Mouse (Mus musculus) Patski (cell line): ENCODE results near the gene Col6a4. TPM values are rescaled to one million over a fixed set of nuclear protein-coding genes. Genes with fewer than 3 reads are reported as not detected.

Experiments used
- ATAC-seq: fragments of 100-300 bp; one replicate; pipeline ENCODE4 v1.8.0; 2021
- CTCF ChIA-PET: fragments of 350-600 bp; sonication (Branson Sonifier 250); formaldehyde crosslinking; loops from one replicate; lab custom pipeline; 2022; ENCODE audit warnings: inconsistent platforms; lab: Charles Lee
- POLR2A ChIA-PET: fragments of 350-600 bp; sonication (Branson Sonifier 250); formaldehyde crosslinking; loops from one replicate; lab custom pipeline; 2022; ENCODE audit warnings: antibody characterized with exemption, inconsistent platforms; lab: Charles Lee
- DNase-seq: peaks from one replicate; pipeline ENCODE4 v3.0.0-alpha.2; 2011; ENCODE audit warnings: low read depth, low spot score
- H3K27me3 ChIP-seq: fragments of 371-371 bp; one replicate; pipeline ENCODE4 v1.5.1; 2021
- CTCF ChIP-seq: fragments of 100-300 bp; IDR thresholded peaks from one replicate; pipeline ENCODE4 v1.5.1; 2021
- in situ Hi-C: fragments of 300-500 bp; cut with MboI; formaldehyde crosslinking; loops from 3 replicates; pipeline ENCODE4 v1.11.1; 2018; ENCODE audit warnings: low pct_unique_long_range_greater_than_20kb, mixed read lengths
- polyA plus RNA-seq: library from polyadenylated mRNA; unstranded; gene quantifications from one replicate; pipeline ENCODE4 v1.2.3, GENCODE M21; 2021

Col6a4 gene
- polyA plus RNA-seq, 1 experiment from 2014 or later, result 0.21 TPM

DNA sequence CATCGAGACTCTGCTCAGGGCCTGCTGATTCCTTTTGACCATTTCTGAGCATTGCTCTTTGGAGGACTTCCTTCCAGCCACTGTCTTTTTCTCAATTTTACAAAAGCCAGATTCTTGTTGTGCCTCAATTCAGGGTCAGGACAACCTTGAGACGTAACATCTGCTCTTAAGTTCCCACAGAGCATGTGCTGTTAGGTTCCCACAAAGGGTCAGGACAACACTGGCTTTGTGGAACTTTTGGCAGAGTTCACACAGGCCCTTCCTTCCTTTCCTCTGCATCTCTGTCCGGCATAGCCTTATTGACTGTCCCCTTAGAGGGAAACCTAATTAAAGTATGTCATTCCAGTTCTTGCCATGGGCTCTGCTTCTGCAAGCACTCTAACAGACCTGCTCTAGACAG is 18.6 kb downstream of the Col6a4 start:
- ChIA-PET CTCF (no interaction called here), POLR2A (no interaction called here)
- no peak for TF ChIP-seq CTCF
- in situ Hi-C loops, result no loop called here
- DNase-seq, result no peak
- H3K27me3 ChIP-seq, result peaks cover 7% of the 10 kb centered on the region
- no peak for ATAC-seq

DNA sequence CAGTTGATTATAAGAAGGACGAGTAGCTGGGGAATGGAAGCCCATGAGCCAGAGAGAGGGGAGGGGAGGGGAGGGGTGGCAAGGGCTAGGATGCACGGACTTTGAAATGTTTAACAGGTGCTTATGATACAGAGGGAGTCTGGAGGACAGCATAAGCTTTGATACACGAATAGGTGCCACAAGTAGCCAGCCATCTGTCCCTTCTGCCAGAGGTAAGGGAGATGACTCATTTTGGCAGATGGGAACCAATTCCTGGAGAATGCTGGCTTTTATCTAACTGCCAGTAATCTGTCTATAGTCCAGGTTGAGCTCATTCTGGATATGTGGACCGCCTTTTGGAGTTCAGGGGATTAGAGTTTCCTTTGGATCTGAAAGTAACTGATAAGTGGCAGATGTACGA is 20.3 kb downstream of the Col6a4 start:
- CTCF ChIA-PET, result no interaction called here
- no peak for TF ChIP-seq CTCF
- H3K27me3 ChIP-seq, result peaks cover 7% of the 10 kb centered on the region
- in situ Hi-C loops, result no loop called here
- no peak for ATAC-seq
- DNase-seq, result no peak
- POLR2A ChIA-PET, result no interaction called here

DNA sequence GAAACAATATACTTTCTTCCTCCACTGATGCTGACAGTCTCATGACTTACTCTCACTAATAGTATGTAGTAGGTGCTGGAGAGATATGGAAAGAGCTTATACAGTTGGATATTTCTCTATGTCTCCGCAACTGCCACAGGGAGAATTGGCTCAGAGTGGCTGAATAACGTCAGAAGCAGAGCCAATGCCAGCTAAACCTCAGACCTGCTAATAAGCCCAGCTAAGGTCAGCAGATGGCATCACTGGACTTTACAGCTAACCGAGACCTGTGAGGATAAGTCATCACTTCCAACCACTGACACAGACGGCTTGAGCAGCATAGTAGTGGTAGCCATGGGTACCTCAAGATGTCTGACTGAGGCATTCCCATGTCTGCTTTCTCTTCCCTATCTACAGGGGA is 22.6 kb downstream of the Col6a4 start:
- H3K27me3 ChIP-seq, result peaks cover 7% of the 10 kb centered on the region
- in situ Hi-C loops, result no loop called here
- no peak for ATAC-seq
- ChIA-PET POLR2A (no interaction called here), CTCF (interaction anchor here (0.7 kb wide), 1 partner anchor 10 kb away, joined by 3 read pairs; no protein-coding TSS in a partner anchor)
- TF ChIP-seq CTCF, result no peak
- no peak for DNase-seq

DNA sequence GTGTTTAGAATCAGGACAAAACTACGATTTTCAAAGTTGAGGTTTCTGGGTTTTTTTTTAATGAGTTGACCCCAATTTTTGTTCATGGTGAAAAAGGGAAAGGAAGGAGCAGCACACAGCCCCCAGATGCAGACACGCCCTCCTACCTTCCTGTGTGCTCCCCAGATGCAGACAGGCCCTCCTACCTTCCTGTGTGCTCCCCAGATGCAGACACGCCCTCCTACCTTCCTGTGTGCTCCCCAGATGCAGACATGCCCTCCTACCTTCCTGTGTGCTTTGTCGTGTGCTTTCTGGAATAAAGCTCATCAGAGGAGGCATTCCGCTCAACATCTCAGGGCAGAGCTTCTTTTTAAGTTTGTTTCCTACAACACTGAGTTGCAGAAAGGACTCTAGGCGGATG is 24.9 kb downstream of the Col6a4 start:
- in situ Hi-C loops, result no loop called here
- no peak for ATAC-seq
- peaks cover 3% of the 10 kb centered on the region for H3K27me3 ChIP-seq
- ChIA-PET POLR2A (no interaction called here), CTCF (no interaction called here)
- no peak for TF ChIP-seq CTCF
- no peak for DNase-seq

DNA sequence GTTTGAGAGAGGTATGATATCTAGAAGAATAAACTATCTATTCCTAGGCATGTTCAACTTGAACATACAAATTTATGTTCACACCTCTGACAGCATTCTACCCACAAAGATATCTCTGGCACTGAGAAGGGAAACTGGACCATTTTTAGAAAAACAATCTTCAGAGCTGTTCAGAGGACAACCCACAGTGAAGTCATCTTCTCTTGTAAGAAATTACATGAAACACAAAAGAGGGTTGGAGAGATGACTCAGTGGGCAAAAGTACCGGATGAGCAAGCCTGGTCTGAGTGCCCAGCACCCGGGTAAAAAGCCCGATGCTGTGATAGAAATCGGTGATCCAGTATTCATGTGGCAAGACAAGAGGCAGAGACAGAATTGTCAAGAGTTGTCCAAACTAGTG is 43.1 kb downstream of the Col6a4 start:
- CTCF ChIA-PET, result no interaction called here
- no peak for ATAC-seq
- no peaks in the 10 kb centered on the region for H3K27me3 ChIP-seq
- DNase-seq, result no peak
- POLR2A ChIA-PET, result no interaction called here
- no peak for TF ChIP-seq CTCF
- in situ Hi-C loops, result no loop called here

DNA sequence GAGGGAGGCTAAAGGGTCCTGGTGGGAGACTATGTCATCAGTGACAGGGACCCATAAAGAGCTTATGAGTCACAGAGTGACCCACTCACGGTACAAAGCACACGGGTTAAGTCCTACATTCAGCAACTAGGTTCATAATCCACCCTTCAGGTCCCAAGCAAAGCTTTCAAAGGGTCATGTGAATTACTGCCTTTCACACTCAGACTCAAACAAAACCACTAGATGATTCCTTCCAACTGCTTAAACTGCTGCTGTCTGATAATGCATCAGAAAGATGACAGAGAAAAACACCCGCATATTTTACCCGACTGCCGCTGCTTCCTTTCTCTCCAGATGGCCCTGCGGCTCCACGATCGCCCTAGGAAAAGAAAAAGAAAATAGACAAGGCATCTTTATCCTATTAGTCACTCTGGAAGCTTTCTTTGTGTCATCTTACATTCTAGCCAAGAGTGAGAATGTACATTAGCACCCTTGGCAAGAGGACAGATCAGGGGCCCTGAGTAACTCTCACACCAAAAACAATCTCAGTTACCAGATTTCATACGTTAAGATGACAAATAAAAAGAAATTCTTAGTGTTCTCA is 52.6 kb downstream of the Col6a4 start:
- POLR2A ChIA-PET, result no interaction called here
- no peak for TF ChIP-seq CTCF
- ATAC-seq, result peak; percentile 76

DNA sequence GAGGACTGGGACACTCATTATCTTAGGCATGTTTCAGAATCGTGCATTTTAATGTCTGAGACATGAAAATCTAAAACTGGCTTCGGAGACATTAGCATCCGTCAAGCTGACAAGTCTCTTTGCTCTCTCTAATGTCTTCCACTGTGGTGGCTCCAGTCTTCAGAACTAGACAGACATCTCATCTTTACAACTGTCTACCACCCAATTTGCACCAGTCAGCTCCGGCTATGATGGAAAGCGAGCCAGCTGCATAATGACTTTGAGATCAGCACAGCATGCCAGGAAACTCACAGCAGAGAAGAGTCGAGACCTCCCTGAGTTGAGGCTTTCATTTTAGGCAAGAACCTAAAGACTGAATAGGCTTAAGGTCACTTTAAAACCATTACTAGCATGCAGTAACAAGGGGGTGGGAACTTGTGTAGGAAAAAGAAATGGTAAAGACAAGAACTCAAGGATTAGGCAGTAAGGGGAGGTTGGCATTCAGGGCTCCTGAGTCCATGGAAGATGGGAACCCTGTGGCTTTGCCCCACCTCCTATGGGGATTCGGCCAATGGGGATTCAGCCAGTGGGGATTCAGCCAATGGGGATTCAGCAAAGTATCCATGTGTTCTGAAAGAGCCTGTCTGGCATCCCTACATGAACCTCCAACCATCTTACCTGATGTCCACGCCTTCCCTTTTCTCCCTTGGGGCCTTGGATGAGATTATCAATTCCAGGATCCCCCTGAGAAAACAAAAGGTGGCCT is 56.5 kb downstream of the Col6a4 start:
- H3K27me3 ChIP-seq, result no peaks in the 10 kb centered on the region
- DNase-seq (no peak), ATAC-seq (no peak)
- TF ChIP-seq CTCF, result no peak
- in situ Hi-C loops, result no loop called here
- CTCF ChIA-PET, result interaction anchor here (1.1 kb wide), 1 partner anchor 73 kb away, joined by 3 read pairs; no protein-coding TSS in a partner anchor
- POLR2A ChIA-PET, result no interaction called here

More for the DNA sequence above, 52.6 kb downstream of the Col6a4 start:
- in situ Hi-C loops, result no loop called here
- CTCF ChIA-PET, result no interaction called here
- no peak for DNase-seq
- H3K27me3 ChIP-seq, result no peaks in the 10 kb centered on the region

DNA sequence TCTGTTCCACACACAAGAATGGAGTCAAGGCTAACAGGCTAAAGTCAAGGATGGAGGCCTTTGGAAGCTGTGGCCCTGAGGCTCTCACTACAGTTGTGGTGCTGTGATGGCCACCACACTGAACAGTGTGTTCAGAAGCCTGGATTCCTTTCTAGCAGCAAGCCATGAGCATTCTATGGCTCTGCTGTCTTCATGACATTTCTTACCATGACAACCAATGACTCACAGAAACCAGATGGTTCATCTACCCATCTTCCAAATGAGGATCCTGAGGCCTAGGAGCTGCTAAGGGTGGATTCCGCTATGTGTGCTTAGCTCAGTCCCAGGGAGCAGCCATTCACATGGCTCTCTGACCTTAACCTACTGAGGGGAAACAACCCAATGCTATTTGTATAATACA is 57.3 kb downstream of the Col6a4 start:
- in situ Hi-C loops, result no loop called here
- no peaks in the 10 kb centered on the region for H3K27me3 ChIP-seq
- DNase-seq, result no peak
- ATAC-seq, result no peak
- peak; percentile 31 for TF ChIP-seq CTCF
- ChIA-PET CTCF (interaction anchor here (1.1 kb wide), 1 partner anchor 74 kb away, joined by 3 read pairs; no protein-coding TSS in a partner anchor), POLR2A (no interaction called here)

DNA sequence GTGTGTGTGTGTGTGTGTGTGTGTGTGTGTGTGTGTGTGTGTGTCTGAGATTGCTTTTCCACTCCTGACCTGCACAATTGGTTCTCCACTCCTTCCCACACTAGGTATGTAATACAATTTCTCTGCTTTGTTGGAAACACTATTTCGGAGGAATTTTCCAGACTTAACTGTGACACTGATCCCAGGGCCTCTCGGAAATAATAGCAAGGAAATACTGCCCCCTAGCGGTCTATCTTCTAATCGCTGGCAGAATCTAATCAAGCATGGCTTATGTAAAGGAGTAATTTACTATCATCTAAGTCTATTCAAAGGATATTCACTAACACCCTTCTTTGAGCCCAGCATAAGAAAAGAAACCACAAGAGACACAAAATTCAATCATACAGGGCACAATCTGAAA is 57.7 kb downstream of the Col6a4 start:
- CTCF ChIA-PET, result no interaction called here
- no peaks in the 10 kb centered on the region for H3K27me3 ChIP-seq
- in situ Hi-C loops, result no loop called here
- POLR2A ChIA-PET, result no interaction called here
- peak; percentile 61 for TF ChIP-seq CTCF
- DNase-seq, result no peak
- no peak for ATAC-seq

DNA sequence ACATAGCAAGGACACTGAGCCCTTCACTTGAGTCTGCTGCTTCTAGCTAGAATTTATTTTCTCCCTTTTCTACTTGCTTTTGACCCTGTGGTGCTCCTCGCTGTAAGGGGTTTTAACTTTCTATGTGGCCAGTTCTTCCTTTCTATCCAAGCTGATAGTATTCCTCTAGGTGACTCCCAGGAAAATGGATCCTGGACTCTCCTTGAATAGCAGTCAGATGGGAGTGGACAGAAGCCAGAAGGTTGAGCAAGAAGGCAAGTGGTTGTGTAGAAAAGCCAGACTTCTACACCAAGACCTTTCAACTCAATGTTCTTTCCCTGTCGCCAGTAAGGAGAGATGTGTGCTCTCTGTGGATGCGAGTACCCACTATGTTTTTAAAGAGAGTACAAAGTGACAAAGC is 80.9 kb downstream of the Col6a4 start:
- DNase-seq (no peak), ATAC-seq (no peak)
- peaks cover 6% of the 10 kb centered on the region for H3K27me3 ChIP-seq
- CTCF ChIA-PET, result no interaction called here
- TF ChIP-seq CTCF, result no peak
- POLR2A ChIA-PET, result no interaction called here
- in situ Hi-C loops, result no loop called here

DNA sequence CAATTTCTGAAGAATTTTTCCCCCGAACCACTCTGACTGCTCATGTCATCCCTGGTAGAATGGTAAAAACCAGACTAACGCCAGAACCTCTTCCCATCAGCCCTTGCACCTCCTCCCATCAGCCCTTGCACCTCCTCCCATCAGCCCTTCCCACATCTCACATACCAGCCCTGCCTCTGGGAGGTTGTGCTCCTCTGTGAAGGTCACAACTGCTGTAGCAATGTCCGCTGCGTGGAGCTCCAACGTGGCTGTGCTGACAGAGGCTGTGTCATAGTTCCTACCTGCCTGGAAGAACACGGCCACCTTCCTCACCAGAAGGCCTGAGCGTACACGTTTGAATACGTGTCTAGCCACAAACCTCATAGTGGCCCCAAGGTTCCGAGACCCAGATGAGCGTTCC is 83.4 kb downstream of the Col6a4 start:
- DNase-seq (no peak), ATAC-seq (no peak)
- peaks cover 15% of the 10 kb centered on the region for H3K27me3 ChIP-seq
- in situ Hi-C loops, result no loop called here
- TF ChIP-seq CTCF, result no peak
- POLR2A ChIA-PET, result no interaction called here
- CTCF ChIA-PET, result no interaction called here
